ENCODE assay signal across 8 mouse cellular contexts in genomic region chr5:122621376-122621886, GRCm38 (mm10). TPM values are rescaled to one million over a fixed set of nuclear protein-coding genes. Genes with fewer than 3 reads are reported as not detected.
A peak's percentile ranks its signal among the peaks of the same experiment; 100 is the strongest.
DNase-seq lines count a peak whose midpoint lies in the region; ATAC-seq and TF ChIP-seq lines count a peak whose summit lies in the region.

No protein-coding gene starts in this region.

- no peaks in the 10 kb centered on the region for H3K9me3 ChIP-seq in MEL (replicated peaks; ENCODE audit: insufficient read depth, low read length)
- no peaks in the 10 kb centered on the region for H3K9me3 ChIP-seq in hindbrain, embryonic 16.5 days (ENCODE audit: control insufficient read depth, low read length)
- no peaks in the 10 kb centered on the region for H3K9me3 ChIP-seq in stomach, embryonic 15.5 days

- peaks cover 3 to 31% of the 10 kb centered on the region in 2 experiments for H3K4me1 ChIP-seq in MEL (ENCODE audit: control insufficient read depth in 1 of 2, insufficient read depth in 2 of 2, low read length in 2 of 2)
- H3K4me1 ChIP-seq in hindbrain, embryonic 16.5 days (ENCODE audit: control insufficient read depth, insufficient read depth, low read depth, low read length): peaks cover 4% of the 10 kb centered on the region
- no peaks in the 10 kb centered on the region; the same call in 1 of the 2 replicates for H3K4me1 ChIP-seq in lung, adult 2 months (ENCODE audit: control insufficient read depth, insufficient read depth, low read length)
- 0 out of 2 replicates have a peak, but pooled peaks cover 3% of the 10 kb centered on the region for H3K4me1 ChIP-seq in stomach, embryonic 15.5 days

- no peak for TF ChIP-seq CTCF in MEL (IDR thresholded peaks at IDR 0.05 in 2 of 3, conservative IDR thresholded peaks at IDR 0.05 in 1 of 3; ENCODE audit: control insufficient read depth in 1 of 3, insufficient read depth in 1 of 3, low read depth in 2 of 3, low read length in 3 of 3, poor library complexity in 1 of 3, severe bottlenecking in 1 of 3)
- no peak for TF ChIP-seq CTCF in lung, adult 2 months (IDR thresholded peaks at IDR 0.05; ENCODE audit: insufficient read depth, low read length)

- TF ChIP-seq EP300 in MEL (IDR thresholded peaks at IDR 0.05; ENCODE audit: low read depth in 1 of 2, low read length in 2 of 2): no peak

- DNase-seq in 416B (ENCODE audit: low read depth): peak; percentile 80
- DNase-seq in MEL (ENCODE audit: low read depth, low spot score): no peak
- peak; percentile 63 for DNase-seq in gastrocnemius, postnatal 10 days
- DNase-seq in lung, adult 2 months: peak; percentile 17
- DNase-seq in left cerebral cortex, adult 11 months (ENCODE audit: low spot score): no peak
- DNase-seq in right cerebral cortex, postnatal 14 days: no peak

- peaks cover 0 to 10% of the 10 kb centered on the region in 2 experiments; a peak in 2 of 4 replicates for H3K36me3 ChIP-seq in MEL (ENCODE audit: control insufficient read depth in 1 of 2, insufficient read depth in 2 of 2, low read length in 2 of 2)
- H3K36me3 ChIP-seq in hindbrain, embryonic 16.5 days (ENCODE audit: control insufficient read depth, insufficient read depth, low read length): no peaks in the 10 kb centered on the region
- no peaks in the 10 kb centered on the region for H3K36me3 ChIP-seq in stomach, embryonic 15.5 days

- 21% methylated on average over 7 of the region's 7 CpGs for WGBS in hindbrain, embryonic 16.5 days
- 22% methylated on average over 7 of the region's 7 CpGs for WGBS in lung, adult 2 months
- 4% methylated on average over 7 of the region's 7 CpGs for WGBS in stomach, embryonic 15.5 days

- no peak overlapping the region for H3K27ac ChIP-seq in MEL (ENCODE audit: control insufficient read depth, low read depth, low read length)
- peak overlapping the region; percentile 40 for H3K27ac ChIP-seq in hindbrain, embryonic 16.5 days (ENCODE audit: low read depth, low read length)
- peak overlapping the region; percentile 80 for H3K27ac ChIP-seq in stomach, embryonic 15.5 days

- H3K79me2 ChIP-seq in MEL (ENCODE audit: control insufficient read depth, insufficient read depth, low read length, poor library complexity): peaks cover 2% of the 10 kb centered on the region; the same call in 1 of the 2 replicates

- no peak overlapping the region for H3K4me2 ChIP-seq in hindbrain, embryonic 16.5 days (ENCODE audit: low read length)
- H3K4me2 ChIP-seq in stomach, embryonic 15.5 days: no peak overlapping the region

- H3K4me3 ChIP-seq in MEL (ENCODE audit: control insufficient read depth in 1 of 2, insufficient read depth in 1 of 2, low read depth in 2 of 2, low read length in 2 of 2): no peak overlapping the region
- H3K4me3 ChIP-seq in hindbrain, embryonic 16.5 days (ENCODE audit: low read length): no peak overlapping the region
- no peak overlapping the region for H3K4me3 ChIP-seq in lung, adult 2 months (replicated peaks; ENCODE audit: extremely low read depth, low read depth, low read length)
- no peak overlapping the region for H3K4me3 ChIP-seq in stomach, embryonic 15.5 days (replicated peaks)

- no peak overlapping the region for H3K9ac ChIP-seq in MEL (ENCODE audit: control insufficient read depth, low read depth, low read length, poor library complexity, severe bottlenecking)
- no peak overlapping the region; the same call in 1 of the 2 replicates for H3K9ac ChIP-seq in hindbrain, embryonic 16.5 days (ENCODE audit: low read depth, low read length)
- H3K9ac ChIP-seq in stomach, embryonic 15.5 days: no peak overlapping the region

- no peaks in the 10 kb centered on the region for H3K27me3 ChIP-seq in MEL (ENCODE audit: control insufficient read depth in 1 of 2, insufficient read depth in 2 of 2, low read length in 2 of 2)
- no peaks in the 10 kb centered on the region for H3K27me3 ChIP-seq in hindbrain, embryonic 16.5 days (replicated peaks; ENCODE audit: control insufficient read depth, insufficient read depth, low read length)
- no peaks in the 10 kb centered on the region for H3K27me3 ChIP-seq in stomach, embryonic 15.5 days (replicated peaks)

- no peak for TF ChIP-seq RAD21 in MEL (IDR thresholded peaks at IDR 0.05; ENCODE audit: low read depth, low read length)

- peak; percentile 69; the same call in 1 of the 2 replicates for ATAC-seq in hindbrain, embryonic 16.5 days
- peak; percentile 90 for ATAC-seq in stomach, embryonic 15.5 days (ENCODE audit: insufficient read depth, low FRiP score, low read depth)

- no peak for TF ChIP-seq POLR2A in MEL (IDR thresholded peaks at IDR 0.05; ENCODE audit: control insufficient read depth in 1 of 2, insufficient read depth in 1 of 2, low read depth in 1 of 2, low read length in 2 of 2, poor library complexity in 1 of 2)
- no peak for TF ChIP-seq POLR2A in lung, adult 2 months (IDR thresholded peaks at IDR 0.05; ENCODE audit: borderline replicate concordance, extremely low read depth, low read depth, low read length)

TF ChIP-seq in MEL, 35 proteins besides CTCF, POLR2A, EP300 and RAD21:
- TF ChIP-seq TCF12 (IDR thresholded peaks at IDR 0.05; ENCODE audit: low read depth, low read length): peak; percentile 45
- no peak for TF ChIP-seq RCOR1 (IDR thresholded peaks at IDR 0.05; ENCODE audit: low read depth, low read length)
- peak; percentile 63 for TF ChIP-seq ZNF384 (IDR thresholded peaks at IDR 0.05; ENCODE audit: low read depth, low read length)
- no peak for TF ChIP-seq ELF1 (IDR thresholded peaks at IDR 0.05; ENCODE audit: low read depth, low read length)
- TF ChIP-seq ETS1 (IDR thresholded peaks at IDR 0.05; ENCODE audit: low read depth, low read length): 0 out of 2 replicates have a peak, but pooled peaks have one; percentile 36
- TF ChIP-seq CHD2 (IDR thresholded peaks at IDR 0.05; ENCODE audit: low read length): no peak
- no peak for TF ChIP-seq TBP (IDR thresholded peaks at IDR 0.05; ENCODE audit: low read depth, low read length)
- TF ChIP-seq POLR2AphosphoS5 (IDR thresholded peaks at IDR 0.05; ENCODE audit: borderline replicate concordance, low read depth, low read length): no peak
- TF ChIP-seq USF1 (IDR thresholded peaks at IDR 0.05; ENCODE audit: low read depth, low read length): no peak; the same call in 1 of the 2 replicates
- no peak for TF ChIP-seq MAX (IDR thresholded peaks at IDR 0.05; ENCODE audit: low read length)
- no peak for TF ChIP-seq GABPA (IDR thresholded peaks at IDR 0.05; ENCODE audit: low read depth, low read length)
- TF ChIP-seq SIN3A (IDR thresholded peaks at IDR 0.05; ENCODE audit: low read length): no peak
- TF ChIP-seq MXI1 (IDR thresholded peaks at IDR 0.05; ENCODE audit: low read depth, low read length): no peak
- TF ChIP-seq MAZ (IDR thresholded peaks at IDR 0.05; ENCODE audit: low read depth, low read length): 0 out of 2 replicates have a peak, but pooled peaks have one; percentile 37
TF ChIP-seq in MEL: peak in this region for 4.

RNA-seq across cellular contexts. Expression of gene Ift81, which starts 7.1 kb away (rescaled TPM):
- total RNA-seq in MEL (2012; rRNA removed): 1.5 TPM in 2 replicates
- polyA plus RNA-seq in MEL (2012; ENCODE audit: insufficient read depth in 1 of 2, insufficient read length in 2 of 2, low read depth in 1 of 2, low replicate concordance in 2 of 2, missing spikeins in 1 of 2): 1 to 10 TPM in 1 of 2 experiments, not detected in 1; 1.9 TPM
- 1 to 10 TPM; 7.0 to 7.9 TPM for total RNA-seq in gastrocnemius, postnatal 10 days (2021)
- polyA plus RNA-seq in hindbrain, embryonic 16.5 days (2015; fragmentation: Nextera tagmentation; extraction: Ambion mirVana): 54.5 and 58.0 TPM in 2 replicates
- 2.6 and 6.7 TPM in 2 replicates for polyA plus RNA-seq in lung, adult 2 months (2012; rRNA removed)
- polyA plus RNA-seq in stomach, embryonic 15.5 days (2015; fragmentation: Nextera tagmentation; extraction: Ambion mirVana): 36.2 and 37.2 TPM in 2 replicates

RNA-seq across cellular contexts. Expression of gene P2rx7, which starts 22.3 kb away (rescaled TPM):
- total RNA-seq in MEL (2012; rRNA removed): 25.3 and 29.3 TPM in 2 replicates
- 100 to 1,000 TPM in 1 of 2 experiments, 10 to 100 TPM in 1; 40.8 to 254 TPM for polyA plus RNA-seq in MEL (2012; ENCODE audit: insufficient read depth in 1 of 2, insufficient read length in 2 of 2, low read depth in 1 of 2, low replicate concordance in 2 of 2, missing spikeins in 1 of 2)
- 1 to 10 TPM; 4.4 to 5.9 TPM for total RNA-seq in gastrocnemius, postnatal 10 days (2021)
- polyA plus RNA-seq in hindbrain, embryonic 16.5 days (2015; fragmentation: Nextera tagmentation; extraction: Ambion mirVana): 4.8 and 6.1 TPM in 2 replicates
- polyA plus RNA-seq in lung, adult 2 months (2012; rRNA removed): 36.5 and 53.2 TPM in 2 replicates
- polyA plus RNA-seq in stomach, embryonic 15.5 days (2015; fragmentation: Nextera tagmentation; extraction: Ambion mirVana): 2.7 and 3.4 TPM in 2 replicates

Comparison
In these comparisons a context has a peak if more than half of its experiments do, and no peak if none do; other contexts are left out.
1. DNase-seq: peak in 416B (single experiment), gastrocnemius, postnatal 10 days (single experiment) and lung, adult 2 months (single experiment); none in MEL (single experiment), left cerebral cortex, adult 11 months (single experiment) and right cerebral cortex, postnatal 14 days (single experiment).